Mouse (Mus musculus) layer of hippocampus, adult 2 months (tissue): ENCODE results near the gene Astn2. TPM values are rescaled to one million over a fixed set of nuclear protein-coding genes. Genes with fewer than 3 reads are reported as not detected.
A peak's percentile ranks its signal among the peaks of the same experiment; 100 is the strongest.

Experiments used
- DNase-seq, 2 experiments: peaks; one replicate each; pipeline ENCODE4 v3.0.0; 2022; ENCODE audit warnings: low spot score in 2 of 2
- H3K27ac ChIP-seq: fragments of 200-600 bp; 2 replicates; pipeline ENCODE4 v1.8.1; 2022
- H3K4me3 ChIP-seq: fragments of 200-600 bp; 2 replicates; pipeline ENCODE4 v1.8.1; 2022; ENCODE audit warnings: mild to moderate bottlenecking
- CTCF ChIP-seq: fragments of 200-600 bp; conservative IDR thresholded peaks from 2 replicates; pipeline ENCODE4 v1.8.1; 2022; ENCODE audit warnings: antibody characterized with exemption, mild to moderate bottlenecking, moderate library complexity
- total RNA-seq, 2 experiments: library from RNA; stranded (reverse); gene quantifications; 2 replicates each; pipeline ENCODE4 v1.2.3; 2021

Gene Astn2
- total RNA-seq, 2 experiments from 2014 or later, result 22.8 to 23.1 TPM

- no peak for TF ChIP-seq CTCF
- DNase-seq, result no peak
- Histone ChIP-seq H3K27ac (no peak overlapping the region), H3K4me3 (no peak overlapping the region)
Observed at GRCm38 (mm10) chr4:65763823-65764222, 640.6 kb downstream of the Astn2 start.

DNA sequence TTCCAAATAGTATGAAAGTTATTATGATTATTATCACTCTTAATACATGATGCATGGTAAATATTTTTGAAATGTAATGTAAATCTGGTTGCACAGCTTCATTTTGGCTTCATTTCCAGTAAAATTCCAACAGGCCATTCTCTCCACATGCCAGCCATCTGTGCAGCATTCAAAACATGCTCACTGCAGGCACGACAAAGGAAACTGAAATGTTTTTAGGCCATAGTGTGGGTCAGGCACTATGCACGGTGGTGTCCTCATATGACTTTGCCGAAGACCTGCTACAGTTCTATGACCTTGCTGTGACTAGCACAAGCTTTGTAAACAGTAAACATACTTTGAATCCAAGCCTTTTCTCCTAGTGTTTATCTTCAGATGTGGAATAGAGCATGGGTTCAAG, 642.3 kb downstream of the Astn2 start:
- no peak for TF ChIP-seq CTCF
- Histone ChIP-seq H3K4me3 (no peak overlapping the region), H3K27ac (no peak overlapping the region)
- no peak for DNase-seq

- Histone ChIP-seq H3K4me3 (no peak overlapping the region), H3K27ac (no peak overlapping the region)
- DNase-seq, result no peak
- TF ChIP-seq CTCF, result no peak
Observed at GRCm38 (mm10) chr4:65761658-65762057, 642.8 kb downstream of the Astn2 start.

DNA sequence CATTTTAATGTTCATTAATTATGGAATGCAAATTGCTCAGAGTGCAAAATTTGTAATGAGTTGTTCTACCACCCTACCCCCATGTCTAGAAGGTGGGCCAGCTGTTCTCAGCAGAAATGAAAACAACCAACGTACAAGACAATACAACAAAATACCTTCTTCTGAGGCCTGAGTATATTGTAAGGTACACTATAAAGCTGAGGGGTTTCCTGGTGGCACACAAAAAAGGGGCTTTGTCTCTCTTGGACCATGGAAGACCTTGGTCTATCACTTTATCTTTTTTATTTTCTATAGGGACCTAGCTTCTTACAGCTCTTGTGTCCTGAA, 645.6 kb downstream of the Astn2 start:
- H3K27ac ChIP-seq, result no peak overlapping the region
- H3K4me3 ChIP-seq, result no peak overlapping the region
- no peak for DNase-seq
- no peak for TF ChIP-seq CTCF

- TF ChIP-seq CTCF, result no peak
- H3K4me3 ChIP-seq, result no peak overlapping the region
- no peak overlapping the region for H3K27ac ChIP-seq
- no peak for DNase-seq
Observed at GRCm38 (mm10) chr4:65758174-65758874, 646.1 kb downstream of the Astn2 start.

GRCm38 (mm10) chr4:65752941-65753340, 651.5 kb downstream of the Astn2 start:
- no peak overlapping the region for H3K4me3 ChIP-seq
- no peak for TF ChIP-seq CTCF
- DNase-seq, result peak in 1 of 2 experiments; percentile 44
- no peak overlapping the region for H3K27ac ChIP-seq

GRCm38 (mm10) chr4:65744788-65745187, 659.6 kb downstream of the Astn2 start:
- Histone ChIP-seq H3K27ac (no peak overlapping the region), H3K4me3 (no peak overlapping the region)
- TF ChIP-seq CTCF, result no peak

DNA sequence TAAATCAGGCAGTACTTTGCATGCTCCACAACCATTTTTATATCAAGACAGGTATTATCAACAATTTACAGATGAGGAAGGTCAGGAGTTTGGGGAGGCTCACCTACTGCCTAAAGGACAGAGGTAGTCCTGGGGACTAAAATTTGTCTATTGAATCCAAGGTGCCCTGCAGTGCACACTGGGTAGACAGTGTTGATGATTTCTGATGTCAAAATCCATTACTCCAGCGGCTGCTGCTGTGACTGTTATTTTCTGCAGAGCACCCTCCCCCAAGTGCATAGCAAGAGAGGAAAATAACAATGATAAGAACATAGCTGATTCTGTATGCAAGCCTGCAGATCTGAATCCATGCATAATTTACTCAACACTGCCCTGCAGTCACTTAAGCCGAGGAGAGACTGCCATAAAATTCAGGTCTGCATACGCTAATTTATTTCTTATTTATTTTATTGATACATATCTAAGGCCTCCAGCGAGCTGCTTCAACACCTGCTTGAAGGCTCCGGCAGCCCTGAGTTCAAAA, 660.3 kb downstream of the Astn2 start:
- Histone ChIP-seq H3K27ac (no peak overlapping the region), H3K4me3 (no peak overlapping the region)
- no peak for DNase-seq
- no peak for TF ChIP-seq CTCF

More at GRCm38 (mm10) chr4:65744788-65745187, 659.6 kb downstream of the Astn2 start:
- no peak for DNase-seq

DNA sequence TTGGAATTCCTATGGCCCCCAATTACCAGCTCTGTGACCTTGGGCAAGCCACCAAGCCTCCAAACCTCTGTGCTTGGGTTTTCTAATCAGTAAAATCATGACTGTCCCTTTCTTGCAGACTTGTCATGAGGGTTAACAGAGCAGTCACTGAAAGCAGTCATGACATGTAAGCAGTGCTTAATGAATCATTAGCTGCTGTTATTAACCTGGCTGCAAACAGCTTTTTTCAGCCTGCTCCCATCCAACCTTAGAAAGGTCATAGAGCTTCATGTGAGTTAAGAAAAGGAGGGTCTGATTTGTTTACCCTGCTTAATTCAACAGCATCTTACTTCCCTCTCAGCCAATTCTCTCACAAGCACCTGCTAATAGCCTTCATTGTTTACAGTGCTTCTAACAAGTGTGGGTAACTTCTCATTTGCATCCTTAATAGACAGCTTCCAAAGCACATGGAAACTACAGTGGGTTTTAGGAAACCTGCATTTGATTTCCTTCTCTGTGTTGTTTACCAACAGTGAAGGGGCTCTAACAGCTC, 661.2 kb downstream of the Astn2 start:
- TF ChIP-seq CTCF, result no peak
- Histone ChIP-seq H3K4me3 (no peak overlapping the region), H3K27ac (no peak overlapping the region)
- no peak for DNase-seq

DNA sequence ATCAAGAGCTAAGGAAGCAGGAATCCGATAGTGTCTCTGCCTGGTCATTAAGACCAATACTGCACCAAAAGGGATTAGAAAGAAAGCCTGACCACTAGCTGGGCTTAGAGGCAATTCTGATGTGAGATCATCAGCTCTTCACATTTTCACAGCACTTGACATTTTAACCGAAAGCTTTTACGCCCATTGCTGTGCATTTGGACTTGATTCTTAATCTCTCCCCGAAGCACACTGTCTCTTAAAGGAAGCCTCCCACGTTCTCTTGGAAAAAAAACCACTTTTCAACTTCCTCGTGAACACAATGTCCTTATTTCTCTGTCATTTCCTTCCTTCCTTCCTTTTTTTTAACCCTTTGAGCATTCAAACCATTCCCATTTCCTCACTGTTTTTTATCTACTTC, 680.0 kb downstream of the Astn2 start:
- Histone ChIP-seq H3K27ac (no peak overlapping the region), H3K4me3 (no peak overlapping the region)
- TF ChIP-seq CTCF, result no peak
- no peak for DNase-seq

DNA sequence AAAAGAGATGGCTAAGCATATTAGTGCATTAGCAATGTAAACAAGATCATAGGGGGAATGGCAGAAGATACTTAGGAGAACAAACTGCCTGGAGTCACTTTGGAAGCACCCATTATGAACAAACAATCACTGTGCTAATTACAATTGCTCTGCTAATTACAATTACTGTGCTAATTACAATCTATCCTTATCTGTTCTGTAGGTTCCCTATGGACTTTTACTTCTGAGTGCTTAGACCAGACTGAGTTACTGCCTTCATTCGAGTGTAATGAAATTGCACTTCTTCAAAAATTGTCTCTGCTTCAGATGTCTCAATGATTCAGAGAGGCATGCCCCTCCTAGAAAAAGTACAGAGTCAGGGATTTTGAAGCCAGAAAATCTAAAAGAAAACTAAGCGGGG, 684.8 kb downstream of the Astn2 start:
- DNase-seq, result no peak
- H3K27ac ChIP-seq, result no peak overlapping the region
- H3K4me3 ChIP-seq, result no peak overlapping the region
- no peak for TF ChIP-seq CTCF

DNA sequence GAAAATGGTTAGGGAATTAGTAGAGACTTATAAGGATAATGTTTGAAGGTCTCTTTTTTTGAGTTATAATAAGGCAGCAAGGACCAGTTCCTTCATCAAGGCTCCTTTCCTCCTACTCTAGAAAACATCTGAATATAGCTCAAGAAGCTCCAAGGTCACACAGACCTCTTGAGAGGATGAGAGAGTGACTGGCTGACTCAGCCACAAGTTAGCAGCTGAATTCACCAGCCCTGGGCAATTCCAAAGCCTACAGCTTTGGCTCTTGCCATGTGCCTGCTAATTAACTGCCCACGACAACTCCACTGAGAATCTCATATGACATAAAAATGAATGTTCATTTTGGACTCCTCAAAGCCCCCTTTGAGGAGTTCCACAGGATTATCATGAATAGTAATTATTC, 686.5 kb downstream of the Astn2 start:
- no peak for DNase-seq
- Histone ChIP-seq H3K27ac (no peak overlapping the region), H3K4me3 (no peak overlapping the region)
- no peak for TF ChIP-seq CTCF

DNA sequence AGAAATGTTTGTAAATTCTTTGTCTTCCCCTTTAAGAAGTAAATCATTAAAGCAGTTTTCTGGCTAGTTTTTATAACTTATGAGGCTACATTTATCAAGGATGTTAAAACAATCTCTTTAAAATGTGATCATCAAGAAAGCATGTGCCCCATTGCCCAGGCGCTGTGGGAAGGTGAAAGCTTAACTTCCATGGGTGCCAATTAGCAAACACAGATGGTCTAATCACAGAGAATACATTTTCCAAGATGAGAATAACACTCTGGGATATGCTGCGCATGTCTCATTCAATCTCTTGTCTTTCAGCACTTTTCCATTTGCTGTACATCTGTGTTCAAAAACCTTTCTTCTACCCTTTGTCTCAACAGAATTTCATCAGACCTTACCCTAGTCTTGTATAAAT, 688.3 kb downstream of the Astn2 start:
- H3K27ac ChIP-seq, result no peak overlapping the region
- DNase-seq, result no peak
- no peak overlapping the region for H3K4me3 ChIP-seq
- TF ChIP-seq CTCF, result no peak

DNA sequence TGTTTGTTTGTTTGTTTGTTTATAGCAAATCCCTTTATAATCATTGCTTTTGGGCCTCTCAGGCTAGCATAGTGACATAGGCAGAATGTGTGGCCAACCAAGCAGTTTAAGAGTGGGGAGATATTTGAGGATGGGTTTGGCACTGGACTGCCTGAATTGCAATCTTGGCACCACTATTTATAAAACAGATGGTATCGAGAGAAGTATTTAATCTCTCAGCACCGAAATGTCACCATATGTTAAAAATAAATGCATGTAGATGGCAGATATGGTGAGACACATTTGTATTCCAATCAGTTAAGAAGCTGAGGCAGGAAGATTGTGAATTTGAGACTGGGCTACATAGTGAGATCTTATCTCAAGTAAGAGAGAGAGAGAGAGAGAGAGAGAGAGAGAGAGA, 692.7 kb downstream of the Astn2 start:
- no peak overlapping the region for H3K27ac ChIP-seq
- TF ChIP-seq CTCF, result no peak
- H3K4me3 ChIP-seq, result no peak overlapping the region
- peak in 1 of 2 experiments; percentile 22 for DNase-seq
